Mouse (Mus musculus): Measurements from ENCODE around the gene Pan3.
A peak's percentile ranks its signal among the peaks of the same experiment; 100 is the strongest.

GRCm38 (mm10) chr5:147583702-147584298, 153.8 kb downstream of the Pan3 start:
- TF ChIP-seq POLR2A (IDR thresholded peaks at IDR 0.05; ENCODE audit: insufficient read depth, low read length) (no peak), CTCF (IDR thresholded peaks at IDR 0.05; ENCODE audit: low read depth, low read length) (peak; percentile 77)
